Mouse (Mus musculus): ENCODE data around the gene Tfg.

GRCm38 (mm10) chr16:56690715-56691114, 26.5 kb downstream of the Tfg start:
- TF ChIP-seq CTCF (IDR thresholded peaks at IDR 0.05 in 2 of 3, conservative IDR thresholded peaks at IDR 0.05 in 1 of 3; ENCODE audit: control insufficient read depth in 1 of 3, insufficient read depth in 1 of 3, low read depth in 2 of 3, low read length in 3 of 3, poor library complexity in 1 of 3, severe bottlenecking in 1 of 3) (no peak), MYC (IDR thresholded peaks at IDR 0.05; ENCODE audit: low read depth, low read length) (no peak), E2F4 (IDR thresholded peaks at IDR 0.05; ENCODE audit: borderline replicate concordance, low read depth, low read length) (no peak), MAFK (IDR thresholded peaks at IDR 0.05; ENCODE audit: borderline replicate concordance, low read depth, low read length) (no peak), MAX (IDR thresholded peaks at IDR 0.05; ENCODE audit: low read length) (no peak), RAD21 (IDR thresholded peaks at IDR 0.05; ENCODE audit: low read depth, low read length) (no peak), EP300 (IDR thresholded peaks at IDR 0.05; ENCODE audit: low read depth in 1 of 2, low read length in 2 of 2) (no peak), JUND (IDR thresholded peaks at IDR 0.05; ENCODE audit: low read depth, low read length) (no peak), GATA1 (IDR thresholded peaks at IDR 0.05; ENCODE audit: low read depth, low read length) (no peak), USF2 (IDR thresholded peaks at IDR 0.05; ENCODE audit: borderline replicate concordance in 1 of 2, insufficient read depth in 1 of 2, low read depth in 1 of 2, low read length in 2 of 2) (no peak), ZMIZ1 (IDR thresholded peaks at IDR 0.05; ENCODE audit: low read depth, low read length) (no peak), ZC3H11A (IDR thresholded peaks at IDR 0.05; ENCODE audit: low read depth, low read length) (no peak), POLR2A (IDR thresholded peaks at IDR 0.05; ENCODE audit: control insufficient read depth in 1 of 2, insufficient read depth in 1 of 2, low read depth in 1 of 2, low read length in 2 of 2, poor library complexity in 1 of 2) (no peak), SIN3A (IDR thresholded peaks at IDR 0.05; ENCODE audit: low read length) (no peak)
